Mouse (Mus musculus) heart, postnatal 4 days (tissue): Measurements from ENCODE around the gene Espnl. TPM values are rescaled to one million over a fixed set of nuclear protein-coding genes. Genes with fewer than 3 reads are reported as not detected.
A peak's percentile ranks its signal among the peaks of the same experiment; 100 is the strongest.

Experiments used
- DNase-seq: peaks from one replicate; pipeline ENCODE4 v3.0.0; 2021
- total RNA-seq, 2 experiments: library from RNA; stranded (reverse); gene quantifications; 2 replicates each; pipeline ENCODE4 v1.2.3; 2021

The Espnl gene
- total RNA-seq = under 1 TPM; 0.14 to 0.18 TPM

GRCm38 (mm10) chr1:91321760-91322438 lies at the start of gene Espnl:
Gene Espnl (plus strand): TSS chr1:91322075.
- DNase-seq = peak; percentile 44

- no peak for DNase-seq
These were observed 49.6 kb upstream of the Espnl start for GRCm38 (mm10) chr1:91272260-91272659.

GRCm38 (mm10) chr1:91276581-91276980 lies 45.3 kb upstream of the Espnl start:
- no peak for DNase-seq

- DNase-seq = no peak
These were observed 44.4 kb upstream of the Espnl start for GRCm38 (mm10) chr1:91277480-91277879.

- DNase-seq = no peak
These were observed 43.3 kb upstream of the Espnl start for GRCm38 (mm10) chr1:91278410-91279119.

GRCm38 (mm10) chr1:91279126-91279525 lies 42.7 kb upstream of the Espnl start:
- no peak for DNase-seq

- no peak for DNase-seq
These were observed 39.3 kb upstream of the Espnl start for GRCm38 (mm10) chr1:91282582-91282981.

GRCm38 (mm10) chr1:91289375-91289774 lies 32.5 kb upstream of the Espnl start:
- DNase-seq = no peak

- no peak for DNase-seq
These were observed 29.6 kb upstream of the Espnl start for GRCm38 (mm10) chr1:91292101-91292825.

- no peak for DNase-seq
These were observed 26.3 kb upstream of the Espnl start for GRCm38 (mm10) chr1:91295544-91295943.

GRCm38 (mm10) chr1:91297799-91298744 lies 23.8 kb upstream of the Espnl start, which contains the start of gene Scly:
Gene Scly (plus strand): TSS chr1:91298338.
- DNase-seq = peak; percentile 94

GRCm38 (mm10) chr1:91299026-91299706 lies 22.7 kb upstream of the Espnl start:
- no peak for DNase-seq

GRCm38 (mm10) chr1:91299707-91300426 lies 22.0 kb upstream of the Espnl start:
- peak; percentile 37 for DNase-seq

GRCm38 (mm10) chr1:91301206-91301920 lies 20.5 kb upstream of the Espnl start:
- no peak for DNase-seq

GRCm38 (mm10) chr1:91302021-91302420 lies 19.9 kb upstream of the Espnl start:
- no peak for DNase-seq

GRCm38 (mm10) chr1:91304621-91305020 lies 17.3 kb upstream of the Espnl start:
- DNase-seq = no peak

GRCm38 (mm10) chr1:91309366-91310085 lies 12.3 kb upstream of the Espnl start:
- no peak for DNase-seq

GRCm38 (mm10) chr1:91312273-91312672 lies 9.6 kb upstream of the Espnl start:
- no peak for DNase-seq

- peak; percentile 47 for DNase-seq
These were observed 8.6 kb upstream of the Espnl start for GRCm38 (mm10) chr1:91313251-91313650.
